Mouse (Mus musculus) right cerebral cortex, postnatal 4 days (tissue): ENCODE data around the gene Tssk1.

Experiments used
- DNase-seq: peaks from one replicate; pipeline ENCODE4 v3.0.0-alpha.2; 2022

Gene Tssk1

DNA sequence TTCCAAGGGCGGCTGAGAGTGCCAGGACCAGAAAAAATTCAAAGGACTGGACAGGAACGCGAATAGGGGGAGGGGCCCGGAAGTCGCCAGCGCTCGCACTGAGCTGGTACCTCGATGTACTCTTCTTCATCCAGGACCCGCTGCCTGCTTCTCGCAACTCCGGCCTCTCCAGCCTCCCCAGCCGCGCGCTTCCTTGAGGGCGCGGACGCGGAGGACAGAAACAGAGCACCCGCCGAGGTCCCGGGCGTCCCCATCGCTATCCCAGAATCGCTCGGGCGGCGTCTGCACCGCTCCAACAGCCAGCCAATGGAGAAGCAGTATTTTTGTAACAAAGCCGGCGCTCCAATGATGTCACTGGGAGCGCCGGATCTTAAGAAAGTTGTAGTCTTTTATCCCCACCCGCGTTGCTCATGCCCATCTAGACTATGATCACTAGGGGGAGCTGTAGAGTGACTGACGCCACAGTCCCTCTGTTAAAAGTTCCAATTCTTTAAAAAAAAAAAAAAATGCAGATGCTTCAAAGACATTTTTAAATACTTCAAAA, 17.1 kb downstream of the Tssk1 start, which contains the start of gene Ess2:
Gene Ess2 (minus strand): TSS at position 297 of the 544 bp plus-strand sequence.
- peak; percentile 81 for DNase-seq

DNA sequence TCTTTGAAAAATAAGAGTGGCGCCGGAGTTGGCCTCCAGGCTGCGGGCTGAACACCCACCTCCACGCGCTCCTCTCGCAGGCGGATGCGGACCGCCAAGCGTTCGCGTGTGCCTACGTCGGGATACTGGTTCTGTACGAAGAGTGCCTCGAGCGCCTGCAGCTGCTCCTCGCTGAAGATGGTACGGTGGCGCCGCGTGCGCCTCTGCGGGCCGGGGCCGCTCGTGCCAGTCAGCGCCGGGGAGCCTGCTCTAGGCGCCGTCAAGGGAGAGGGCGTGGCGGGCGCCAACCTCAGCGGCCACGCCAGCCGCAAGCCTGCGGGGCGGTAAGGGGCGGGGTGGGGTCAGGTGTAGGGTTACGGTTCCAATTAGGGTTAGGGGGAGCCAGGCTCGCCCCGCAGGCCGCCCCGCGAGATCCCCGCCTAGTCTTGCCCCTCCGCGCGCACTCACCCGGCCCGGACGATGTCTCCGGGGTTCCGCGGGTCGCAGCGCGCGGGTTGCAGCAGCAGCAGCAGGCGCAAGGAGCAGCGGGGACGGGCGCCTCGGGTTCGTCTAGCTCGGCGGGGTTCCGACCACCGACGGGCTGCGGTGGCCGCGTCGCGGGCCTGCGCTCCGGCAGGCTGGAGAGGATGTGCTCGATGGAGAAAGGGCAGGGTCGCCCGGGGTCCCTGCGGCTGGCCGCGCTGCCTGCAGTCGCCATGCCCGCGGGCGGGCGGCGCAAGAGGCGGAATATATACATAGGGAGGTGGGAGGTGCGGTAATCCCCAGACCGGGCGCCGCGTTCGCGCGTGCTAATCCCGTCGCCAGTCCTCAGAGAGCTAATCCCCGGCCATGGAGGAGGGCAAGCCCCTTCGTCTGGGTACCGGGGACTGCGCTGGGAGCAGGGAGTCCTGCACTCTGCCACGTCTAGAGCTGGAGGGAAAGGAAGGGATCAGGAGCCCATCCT, 20.6 kb downstream of the Tssk1 start, which contains the start of gene Gsc2:
Gene Gsc2 (minus strand): TSS at position 753 of the 943 bp plus-strand sequence.
- peak; percentile 26 for DNase-seq

DNA sequence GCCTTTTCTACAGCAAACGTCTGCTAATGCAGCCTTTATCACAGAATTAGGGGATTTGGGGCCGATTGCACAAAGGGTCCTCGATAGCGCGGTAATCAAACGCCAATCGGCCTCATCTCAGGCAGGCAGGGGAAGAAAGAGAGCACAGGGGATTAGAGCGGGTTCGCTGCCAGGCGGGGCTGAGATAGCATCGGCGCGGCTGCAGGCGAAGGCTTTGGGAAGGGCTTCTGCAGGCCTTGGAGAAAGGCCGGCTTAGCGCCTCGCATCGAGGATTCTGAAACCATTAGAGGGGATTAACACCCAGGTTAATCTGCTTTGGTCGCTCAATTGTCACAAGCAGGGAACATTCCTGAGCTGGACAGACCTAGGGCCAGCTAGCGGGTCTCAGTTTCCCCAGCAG, 26.6 kb downstream of the Tssk1 start:
- no peak for DNase-seq

DNA sequence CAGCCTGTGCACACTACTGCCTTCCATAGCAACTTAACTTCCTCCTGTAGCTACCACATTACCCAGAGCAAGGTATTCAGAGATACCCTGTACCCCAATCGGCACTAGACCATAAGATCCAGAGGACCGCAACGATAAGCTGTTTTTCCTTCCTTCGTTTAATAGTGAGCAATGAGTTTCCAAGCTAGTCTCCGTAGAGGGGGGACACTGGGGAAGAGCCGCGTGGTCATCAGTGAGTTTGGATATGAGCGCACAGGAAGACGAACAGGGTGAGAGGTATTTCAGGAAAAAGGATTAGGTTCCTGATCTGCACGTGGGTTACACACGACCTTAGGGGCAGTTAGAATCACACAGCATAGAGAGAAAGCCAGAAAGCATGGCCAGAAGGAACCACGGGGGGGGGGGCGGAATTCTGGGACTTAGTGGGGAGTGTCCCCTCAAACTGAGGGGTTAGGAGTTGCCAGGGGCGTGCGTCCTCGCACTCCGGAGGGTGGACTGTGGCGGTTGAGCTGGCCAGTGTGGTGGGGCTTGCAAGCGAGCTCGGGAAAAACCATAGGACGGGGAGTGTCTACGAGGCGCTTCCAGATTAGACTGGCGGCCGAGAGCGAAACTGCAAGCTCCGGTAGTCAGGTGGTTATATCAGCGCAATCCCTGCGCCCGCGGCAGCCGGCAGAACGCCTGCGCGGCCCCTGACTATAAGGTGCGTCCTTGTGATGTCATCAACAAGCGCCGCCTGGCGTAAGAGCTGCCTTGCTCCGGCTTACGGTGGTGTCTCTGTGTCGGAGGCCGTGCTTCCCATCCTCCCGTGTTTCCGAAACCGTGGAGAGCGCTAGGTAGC, 27.5 kb downstream of the Tssk1 start:
- peak; percentile 98 for DNase-seq

DNA sequence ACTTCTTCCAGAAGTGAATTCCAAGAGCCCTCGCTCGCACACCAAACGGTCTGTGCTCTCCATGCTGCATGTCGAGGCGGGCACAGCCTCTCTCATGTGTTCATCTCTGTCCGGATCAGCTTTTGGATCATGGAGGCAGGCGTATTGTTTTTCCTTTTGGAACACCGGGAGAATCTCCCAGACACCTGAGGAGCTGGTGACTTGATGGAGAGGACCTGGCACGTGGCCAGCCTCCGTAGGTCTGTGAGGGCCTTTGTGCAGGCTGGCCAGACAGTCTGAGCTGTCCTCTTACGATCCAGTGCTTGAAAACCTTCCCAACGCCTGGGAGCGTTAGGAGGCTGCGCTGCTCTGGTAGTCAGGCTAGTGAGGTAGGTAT, 28.1 kb downstream of the Tssk1 start:
- peak; percentile 53 for DNase-seq

DNA sequence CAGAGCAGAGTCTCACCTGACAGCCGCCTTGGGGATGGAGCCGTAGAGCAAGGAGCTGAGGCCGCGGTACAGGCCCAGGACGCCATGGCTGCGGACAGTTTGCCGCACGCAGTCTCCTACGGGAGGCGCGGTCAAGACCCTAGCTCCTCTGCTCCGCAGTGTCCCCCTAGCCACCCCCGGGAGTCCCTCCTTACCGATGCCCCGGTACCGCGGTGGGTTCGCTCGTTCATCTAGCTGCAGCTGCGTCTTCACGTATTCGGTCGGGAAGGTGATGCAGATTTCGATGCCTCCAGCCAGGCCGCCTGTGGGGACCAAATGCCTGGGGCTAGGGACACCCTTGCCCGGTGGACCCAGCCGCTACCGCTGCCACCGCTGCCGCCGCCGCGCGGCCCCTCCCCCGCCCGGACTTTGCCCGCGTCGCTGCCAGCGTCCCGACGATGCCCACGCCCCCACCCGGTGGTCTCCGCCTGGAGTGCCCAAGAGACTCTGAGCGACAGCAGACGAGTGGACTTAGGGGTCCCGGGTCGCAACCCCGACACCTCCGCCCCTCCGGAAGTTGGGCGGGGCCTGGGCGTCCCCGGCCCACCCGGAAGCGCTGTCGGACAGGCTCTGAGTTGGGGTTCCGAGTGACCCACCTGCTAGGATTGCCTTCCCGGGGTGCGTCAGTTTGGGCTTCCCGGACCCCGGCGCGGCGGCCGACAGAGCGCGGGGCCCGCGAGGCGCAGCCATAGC, 33.5 kb downstream of the Tssk1 start:
- peak; percentile 61 for DNase-seq

DNA sequence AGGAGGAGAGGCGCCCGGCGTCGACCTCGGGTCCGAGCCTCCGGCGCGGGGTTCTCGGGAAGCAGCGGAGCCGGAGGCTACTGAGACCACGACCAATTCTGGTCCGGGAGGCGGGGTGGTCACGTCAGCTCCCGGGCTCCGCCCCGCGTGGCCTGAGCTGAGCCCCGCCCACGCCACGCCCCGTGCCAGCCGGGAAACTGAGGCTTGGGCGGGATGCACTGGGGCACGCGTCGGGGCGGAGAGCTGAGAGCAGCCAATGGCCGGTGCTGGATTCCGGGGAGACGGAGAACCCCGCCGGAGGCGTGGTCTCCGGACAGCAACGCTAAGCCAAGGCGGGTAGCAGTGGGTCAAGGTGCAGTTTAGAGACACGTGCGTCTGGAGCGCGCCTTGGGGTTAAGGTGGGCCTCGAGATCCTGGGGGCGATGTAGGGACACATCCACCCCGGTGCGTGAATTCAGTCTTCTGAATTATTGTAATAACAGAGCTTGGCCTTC, 34.1 kb downstream of the Tssk1 start, which contains the start of gene Slc25a1:
Gene Slc25a1 (minus strand): TSS at position 133 of the 494 bp plus-strand sequence.
- DNase-seq: peak; percentile 79

DNA sequence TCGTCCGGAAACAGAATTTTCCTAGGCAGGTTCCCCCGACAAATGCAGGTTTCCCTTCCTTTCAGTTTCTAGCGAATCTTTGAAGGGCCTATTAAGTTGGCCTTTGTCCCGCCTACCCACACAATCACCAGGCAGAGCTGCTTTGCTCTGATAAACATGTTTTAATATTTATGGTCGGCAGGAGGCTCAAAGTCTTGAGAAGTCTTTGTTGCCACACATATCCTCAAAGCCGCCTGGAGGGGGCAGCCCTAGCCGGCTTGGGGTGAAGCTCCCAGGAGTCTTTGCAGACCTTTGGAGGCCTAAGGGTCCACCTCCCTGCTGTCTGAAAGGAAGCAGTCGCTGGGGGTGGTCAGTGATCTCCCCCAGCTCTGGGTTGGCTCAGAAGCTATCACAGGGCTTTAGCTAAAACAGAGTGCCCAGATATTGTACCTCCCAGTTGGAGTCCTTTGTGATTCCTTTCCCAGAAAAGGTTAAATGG, 34.6 kb downstream of the Tssk1 start:
- DNase-seq: peak; percentile 67

DNA sequence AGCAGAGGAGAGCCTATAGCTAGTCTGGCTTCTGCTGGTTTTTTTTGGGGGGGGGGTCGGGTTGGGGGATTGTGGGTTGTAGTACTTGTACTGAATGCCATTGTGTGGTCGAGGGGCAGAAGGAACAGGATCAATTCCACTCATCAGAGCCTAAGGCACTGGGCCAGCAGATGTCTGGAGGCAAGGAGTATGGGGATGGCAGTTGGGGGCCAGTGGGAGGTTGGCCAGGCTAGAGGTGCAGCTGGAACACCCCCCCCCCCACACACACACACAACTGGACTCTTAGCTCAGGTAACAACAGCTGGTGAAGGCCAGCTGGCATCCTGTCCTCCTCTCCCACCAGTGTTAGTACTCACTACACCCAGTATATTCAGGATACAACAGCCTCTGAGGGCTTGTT, 35.2 kb downstream of the Tssk1 start:
- DNase-seq: no peak

DNA sequence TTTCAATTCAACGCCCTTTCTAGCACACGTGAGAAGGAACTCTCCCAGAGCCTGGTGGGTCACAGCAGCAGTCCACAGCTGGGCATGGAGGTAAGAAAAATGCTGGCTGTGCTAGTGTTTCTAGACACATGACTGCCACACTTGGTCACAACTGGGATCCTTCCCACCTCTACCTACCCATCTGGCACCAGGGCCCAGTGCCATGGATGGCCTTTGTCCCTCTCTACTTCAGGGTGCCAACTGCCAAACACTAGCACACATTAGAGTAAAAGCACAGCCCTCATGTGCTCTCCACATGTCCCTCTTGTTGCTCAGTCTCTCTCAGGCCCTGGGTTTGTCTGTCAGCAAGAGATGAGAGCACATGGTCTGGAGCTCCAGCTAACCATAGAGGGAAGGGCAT, 35.6 kb downstream of the Tssk1 start:
- no peak for DNase-seq

DNA sequence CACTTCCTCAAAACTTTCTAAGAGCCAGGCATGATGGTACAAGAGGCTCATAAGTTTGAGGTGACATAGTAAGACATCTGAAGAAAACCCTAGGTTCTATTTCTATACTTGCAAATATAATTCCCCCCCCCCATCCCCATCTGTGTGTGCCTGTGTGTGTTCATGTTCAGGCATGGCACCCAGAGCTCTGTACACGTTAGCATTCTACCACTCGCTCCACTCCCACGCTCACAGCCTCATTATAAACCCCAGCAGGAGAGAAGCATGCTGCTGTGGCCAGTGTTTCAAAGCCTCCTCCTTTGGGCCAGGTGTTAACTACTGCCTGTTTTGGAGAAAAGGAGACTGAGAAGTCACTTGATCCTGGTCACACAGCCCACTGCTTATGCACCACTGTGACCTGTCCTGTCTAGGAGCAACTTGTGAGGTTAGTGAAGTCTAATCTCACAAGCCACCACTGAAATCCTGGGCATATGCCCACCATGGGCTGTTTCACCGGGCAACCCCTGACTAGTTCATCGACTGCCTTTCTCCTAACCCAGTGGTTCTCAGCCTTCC, 38.0 kb downstream of the Tssk1 start:
- DNase-seq: no peak

DNA sequence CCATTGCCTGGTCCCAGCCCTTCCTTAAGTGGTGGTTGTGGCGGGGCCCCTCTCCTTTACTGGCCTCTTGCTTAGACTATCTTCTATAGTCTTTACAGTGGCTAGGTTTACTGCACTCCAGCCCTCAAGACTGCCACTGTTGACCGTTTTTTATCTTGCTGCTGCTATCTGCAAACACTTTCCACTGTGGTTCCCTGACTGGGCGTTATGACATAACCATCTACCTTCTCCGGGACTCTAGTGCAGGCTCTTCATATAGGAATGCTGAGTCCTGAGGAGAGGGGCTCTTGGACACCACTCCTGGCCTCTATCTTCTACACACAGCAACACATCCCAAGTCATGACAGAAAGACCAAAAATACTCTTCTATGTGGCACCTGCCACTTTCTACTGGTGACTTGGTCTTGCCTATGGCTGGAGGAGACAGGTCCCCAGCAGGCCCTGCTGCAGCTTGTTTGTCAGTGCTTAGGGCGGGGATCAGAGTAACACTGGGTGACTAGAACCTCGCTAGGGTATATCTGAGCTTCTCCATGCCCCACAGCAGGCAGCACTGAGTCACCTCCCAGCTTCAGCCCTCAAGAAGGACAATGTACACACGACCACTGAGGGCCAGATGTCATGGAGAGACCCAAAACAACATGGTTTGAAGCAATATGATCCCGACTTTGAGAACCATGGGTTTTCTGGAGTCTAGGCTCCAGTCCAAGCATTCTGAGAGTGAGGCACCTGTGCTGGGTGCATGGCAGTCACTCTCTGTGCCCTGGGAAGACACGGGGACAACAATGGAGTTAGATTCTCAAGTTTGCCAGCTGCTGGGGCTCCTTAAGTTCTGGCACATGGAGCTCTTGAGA, 39.8 kb downstream of the Tssk1 start:
- DNase-seq: no peak

DNA sequence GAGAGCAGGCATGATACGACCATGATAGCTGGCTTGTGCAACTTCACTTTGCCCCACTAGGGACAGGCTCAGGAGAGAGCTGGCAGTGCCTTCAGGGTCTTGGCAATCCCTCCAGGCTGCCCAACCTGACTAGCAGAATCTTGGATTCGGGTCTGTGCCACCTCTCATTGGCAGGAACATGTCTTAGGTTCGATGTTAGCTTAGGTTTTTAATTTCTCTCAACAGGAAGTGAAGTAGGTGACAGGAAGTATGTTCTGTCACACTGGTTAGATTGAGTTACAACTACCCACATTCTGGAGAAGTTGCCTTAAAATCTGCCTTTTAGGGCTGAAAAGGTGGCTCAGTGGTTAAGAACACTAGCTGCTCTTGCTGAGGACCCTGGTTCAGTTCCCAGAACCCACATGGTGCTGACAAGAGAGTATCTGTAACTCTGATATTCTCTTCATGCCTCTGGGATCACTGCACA, 40.5 kb downstream of the Tssk1 start:
- DNase-seq: no peak

DNA sequence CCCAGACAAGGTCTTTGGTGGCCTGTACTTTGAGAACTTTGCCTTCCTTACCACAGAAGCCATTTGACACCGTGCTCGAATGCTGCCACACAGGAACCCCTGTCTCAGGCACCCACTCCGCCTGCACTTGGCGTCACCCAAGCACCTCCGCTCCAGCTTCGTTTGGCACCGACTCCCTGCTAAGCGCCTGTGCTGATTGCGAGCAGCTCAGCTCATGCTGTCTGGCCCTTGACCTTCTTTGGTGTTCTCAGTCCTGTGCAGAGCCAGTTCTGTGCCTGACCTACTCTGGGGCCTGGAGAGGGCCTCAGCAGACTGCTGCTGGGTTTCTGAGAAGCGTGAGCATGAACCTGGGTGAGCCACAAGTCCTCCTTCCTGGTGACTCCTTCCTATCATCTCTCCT, 42.8 kb downstream of the Tssk1 start:
- no peak for DNase-seq

DNA sequence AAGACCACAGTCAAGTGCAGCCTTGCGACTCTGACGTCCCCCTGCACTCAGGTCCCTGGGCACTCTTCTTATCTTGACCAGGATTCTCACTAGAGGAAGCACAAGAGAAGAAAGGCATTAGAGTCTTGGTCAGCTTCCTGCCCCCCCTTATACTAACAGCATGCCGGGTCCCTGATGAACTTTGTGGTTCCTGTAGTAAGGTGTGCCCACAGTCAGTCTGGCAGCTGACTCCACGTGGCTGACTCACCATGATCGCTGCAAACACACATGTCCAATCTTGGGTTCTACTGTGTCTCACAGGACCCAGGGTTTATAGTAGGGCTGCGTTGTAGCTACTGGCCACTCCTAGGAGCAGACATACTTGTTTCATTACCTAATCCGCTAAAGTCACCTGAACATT, 44.2 kb downstream of the Tssk1 start:
- DNase-seq: no peak

DNA sequence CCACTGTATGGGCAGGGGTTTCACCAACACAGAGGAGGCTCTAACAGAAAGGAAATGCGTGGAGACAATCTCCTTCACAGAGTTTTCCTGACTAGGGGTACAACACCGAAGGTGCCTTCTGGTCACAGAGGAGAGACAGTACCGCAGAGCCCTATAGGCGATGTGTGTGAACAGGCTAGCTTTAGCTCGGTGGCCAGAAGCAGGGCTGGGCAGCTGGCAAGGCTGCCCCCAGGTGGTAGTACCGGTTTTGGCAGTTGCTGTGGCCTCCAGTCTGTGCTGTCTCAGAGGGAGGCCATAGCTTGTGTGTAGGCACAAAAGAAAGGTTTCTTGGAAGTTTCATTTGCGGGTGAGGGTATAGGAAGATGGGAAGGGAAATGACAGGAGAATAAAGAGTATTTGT, 44.8 kb downstream of the Tssk1 start:
- no peak for DNase-seq

DNA sequence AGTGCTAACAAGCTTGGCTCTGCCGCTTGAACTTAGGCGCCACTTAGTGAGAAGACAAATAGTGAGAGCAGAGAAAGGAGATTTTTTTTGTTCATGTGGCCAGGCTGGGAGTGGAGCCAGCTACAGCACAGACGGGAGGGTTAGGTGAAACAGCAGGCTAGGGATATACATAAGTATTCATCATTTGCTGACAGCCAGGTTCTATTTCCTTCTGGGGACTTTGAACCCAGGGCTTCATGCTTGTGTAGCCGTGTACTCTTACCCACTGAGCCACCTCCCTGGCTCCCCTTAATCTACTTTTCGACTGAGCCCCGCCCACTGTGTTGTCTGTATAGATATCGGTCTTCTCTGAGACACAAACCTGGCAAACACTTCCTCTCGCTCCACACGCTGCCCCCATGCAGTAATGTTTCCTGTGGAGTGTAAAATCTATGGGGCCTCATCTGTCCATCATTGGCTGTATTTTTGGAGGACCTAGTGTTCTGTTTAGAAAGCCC, 45.3 kb downstream of the Tssk1 start:
- no peak for DNase-seq

DNA sequence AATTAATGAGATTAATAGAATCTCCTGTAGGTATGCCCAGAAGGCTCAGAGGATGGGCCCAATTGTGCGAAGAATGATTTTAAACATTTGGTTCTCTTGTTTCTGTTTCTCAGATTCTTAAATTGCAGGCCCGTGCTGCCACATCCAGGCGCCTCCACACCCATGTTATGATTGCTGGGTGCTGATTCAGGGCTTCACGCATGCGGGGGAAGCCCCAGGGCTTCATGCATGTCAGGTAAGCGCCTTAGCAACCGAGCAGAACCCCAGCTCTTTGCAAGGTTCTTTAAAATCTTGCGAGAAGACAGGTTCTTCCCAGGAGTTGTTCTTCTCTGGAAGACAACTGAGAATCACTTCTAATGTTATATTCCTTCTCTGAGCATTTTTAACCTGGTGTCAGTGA, 49.4 kb downstream of the Tssk1 start:
- DNase-seq: no peak

DNA sequence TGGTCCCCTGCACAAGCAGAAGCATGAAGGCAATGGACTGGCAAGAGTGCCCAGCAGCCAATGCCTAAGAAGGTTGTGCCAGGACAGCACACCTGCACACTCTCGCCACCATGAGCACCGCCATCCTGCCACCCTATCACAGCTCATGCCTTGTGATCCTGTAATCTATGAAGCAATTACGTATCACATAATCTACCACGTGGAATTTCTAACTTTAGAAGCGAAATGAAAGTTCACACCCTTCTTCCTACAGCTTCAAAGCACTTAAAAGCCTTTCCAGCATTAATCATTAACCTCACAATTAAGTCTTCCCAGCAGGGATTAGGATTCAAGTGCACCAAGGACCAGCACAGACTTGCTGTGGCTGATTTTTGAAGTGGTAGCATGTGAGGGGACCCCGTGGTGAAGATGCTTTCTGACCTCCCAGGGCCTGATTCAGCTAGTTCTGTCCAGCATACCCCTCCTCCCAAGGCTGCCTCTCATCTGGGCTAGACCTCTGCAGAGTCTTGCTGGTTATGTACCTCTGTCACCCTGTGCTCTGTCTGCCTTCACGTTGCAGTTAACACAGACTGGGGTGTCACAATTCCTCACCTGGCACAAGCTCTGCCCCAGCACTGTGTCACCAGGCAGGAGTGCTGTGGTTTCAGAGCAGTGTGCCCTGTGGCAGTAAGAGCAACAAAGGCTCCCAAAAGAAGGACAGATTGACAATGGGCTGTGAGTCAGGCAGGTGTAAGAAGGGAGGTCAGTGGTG, 51.2 kb downstream of the Tssk1 start:
- DNase-seq: no peak
